ENCODE assay signal across 12 mouse cellular contexts in the genomic region with DNA sequence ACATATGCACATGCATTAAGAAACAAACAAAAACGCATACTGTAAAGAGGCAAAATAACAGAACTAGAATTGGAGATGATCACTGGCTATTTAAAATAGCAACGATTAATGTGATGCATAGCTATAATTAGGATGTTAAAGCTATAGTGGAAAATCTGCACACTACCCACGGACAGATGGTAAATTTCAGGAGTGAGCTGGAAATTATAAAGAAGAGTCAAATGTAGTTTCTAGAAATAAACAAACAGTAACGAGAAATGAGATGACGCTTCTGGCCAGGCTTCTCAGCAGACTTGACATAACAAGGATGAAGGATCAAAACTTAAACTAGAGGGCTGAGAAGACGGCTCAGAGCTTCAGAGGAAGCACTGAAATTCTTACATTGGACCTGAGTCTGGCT.
"Had no signal": no experiment of that assay in that cellular context is flagged by ENCODE, and none has a peak within 500 bp of the region (broad histone marks: within the 10 kb centered on the region; RNA-seq: fewer than 3 reads in every experiment).

No protein-coding gene starts in this region.

- H3K9me3 ChIP-seq: limb, embryonic 13.5 days; midbrain, embryonic 13.5 days; neural tube, embryonic 15.5 days had no signal

- H3K27ac ChIP-seq: kidney, postnatal 0 days; limb, embryonic 13.5 days; midbrain, embryonic 13.5 days; neural tube, embryonic 15.5 days had no signal

- DNase-seq: kidney, adult 11 months; kidney, adult 9 months; kidney, postnatal 36 days; left cerebral cortex, postnatal 4 days; lung, adult 18-20 months; thymus, postnatal 4 days had no signal

- H3K4me3 ChIP-seq: limb, embryonic 13.5 days; midbrain, embryonic 13.5 days; myocyte; neural tube, embryonic 15.5 days had no signal

- H3K27me3 ChIP-seq: limb, embryonic 13.5 days; midbrain, embryonic 13.5 days; neural tube, embryonic 15.5 days had no signal

- H3K4me2 ChIP-seq: limb, embryonic 13.5 days; liver, embryonic 11.5 days; midbrain, embryonic 13.5 days; neural tube, embryonic 15.5 days had no signal

- H3K9ac ChIP-seq: limb, embryonic 13.5 days; midbrain, embryonic 13.5 days; neural tube, embryonic 15.5 days had no signal

- ATAC-seq: midbrain, embryonic 13.5 days had no signal
